Mouse (Mus musculus): ENCODE data around the gene R3hdm4. TPM values are rescaled to one million over a fixed set of nuclear protein-coding genes. Genes with fewer than 3 reads are reported as not detected.

R3hdm4 gene
- total and polyA plus RNA-seq, 2 experiments from 2014 or later = 133 to 267 TPM

DNA sequence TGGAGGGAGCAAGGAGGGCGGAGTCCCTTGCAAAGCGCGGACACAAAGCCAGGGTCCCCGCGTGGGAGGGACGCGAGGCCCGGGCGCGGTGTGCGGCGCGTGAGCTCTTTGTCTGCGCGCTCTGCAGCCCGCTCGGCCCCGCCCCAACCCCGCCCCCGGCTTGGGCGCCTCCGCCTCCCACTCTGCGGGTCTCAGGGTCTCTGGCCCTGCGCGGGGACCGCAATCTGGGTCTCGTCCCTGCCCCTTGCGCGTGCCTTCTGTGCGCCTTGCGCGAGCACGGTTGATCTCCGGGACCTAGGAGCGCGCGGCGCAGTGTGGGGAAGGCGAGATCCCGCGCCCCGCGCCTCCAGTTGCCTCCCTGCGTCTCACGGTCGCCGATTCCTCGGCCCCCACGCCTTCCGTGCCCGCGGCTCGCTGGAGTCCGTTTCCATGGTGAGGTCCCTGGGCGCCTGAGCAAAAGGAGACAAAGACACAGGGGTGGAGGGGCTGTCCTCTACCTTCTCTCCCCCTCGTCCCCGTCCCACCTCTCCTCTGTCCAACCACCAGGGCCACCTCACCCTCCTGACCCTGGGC is 46.6 kb downstream of the R3hdm4 start, which contains the start of the genes Prtn3 and Plppr3:
TSS of gene Prtn3 (plus strand) at position 187 of the 573 bp plus-strand sequence.
TSS of gene Plppr3 (minus strand) at position 345 of the 573 bp plus-strand sequence.
- under 1% methylated on average over 41 of the region's 57 CpGs for WGBS
- ATAC-seq = peak; percentile 88

DNA sequence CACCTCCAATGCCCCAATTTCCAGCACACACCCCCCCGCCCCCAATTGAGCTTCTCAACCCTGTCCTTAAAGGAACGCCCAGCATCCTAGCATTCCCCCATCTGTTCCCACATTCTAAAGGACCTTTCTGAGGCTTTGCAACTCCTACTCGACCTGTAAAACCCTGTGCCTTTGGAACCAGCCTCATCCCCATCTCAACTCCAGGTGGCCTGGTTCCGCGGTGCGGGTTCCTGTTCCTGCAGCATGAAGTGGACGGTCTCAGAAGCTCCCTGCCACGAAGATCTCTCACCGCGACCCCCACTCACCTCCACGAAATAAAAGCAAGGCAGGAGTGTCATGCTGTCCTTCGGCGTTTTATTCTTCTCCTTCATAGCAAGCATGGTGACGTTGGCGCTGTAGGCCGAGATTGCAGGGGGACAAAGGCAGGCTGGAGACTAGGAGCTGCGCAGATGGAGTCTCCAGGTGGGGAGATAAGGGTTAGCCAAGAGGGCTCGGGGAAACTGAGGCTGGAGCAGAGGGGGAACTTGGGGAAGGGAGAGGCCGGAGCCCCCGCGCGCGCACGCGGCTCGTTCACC is 47.2 kb downstream of the R3hdm4 start:
- ATAC-seq = no peak; the same call in 1 of the 2 replicates
- Histone ChIP-seq H3K27me3 (ENCODE audit: insufficient read depth, low read length) (no peaks in the 10 kb centered on the region), H3K9me3 (ENCODE audit: low read length) (no peaks in the 10 kb centered on the region), H3K27ac (peak overlapping the region; percentile 94), H3K4me2 (ENCODE audit: low read depth, low read length) (peak overlapping the region; percentile 85), H3K4me3 (ENCODE audit: low read length) (peak overlapping the region; percentile 59), H3K4me1 (ENCODE audit: insufficient read depth, low read length) (peaks cover 6% of the 10 kb centered on the region; the same call in 1 of the 2 replicates), H3K36me3 (ENCODE audit: insufficient read depth, low read length) (0 out of 2 replicates have a peak, but pooled peaks cover 4% of the 10 kb centered on the region), H3K9ac (replicated peaks; ENCODE audit: low read length) (peak overlapping the region; percentile 87)
- DNase-seq (ENCODE audit: low spot score) = peak; percentile 32
- WGBS = under 1% methylated on average over 24 of the region's 26 CpGs
- TF ChIP-seq CTCF (IDR thresholded peaks at IDR 0.05; ENCODE audit: low read depth) = no peak

More for the DNA sequence above, 46.6 kb downstream of the R3hdm4 start, which contains the start of the genes Prtn3 and Plppr3:
- H3K9me3 ChIP-seq (ENCODE audit: low read length) = no peaks in the 10 kb centered on the region
- H3K27me3 ChIP-seq (ENCODE audit: insufficient read depth, low read length) = no peaks in the 10 kb centered on the region
- 0 out of 2 replicates have a peak, but pooled peaks cover 1% of the 10 kb centered on the region for H3K36me3 ChIP-seq (ENCODE audit: insufficient read depth, low read length)
- H3K4me3 ChIP-seq (ENCODE audit: low read length) = peak within 1 kb of the TSS; percentile 59
- peak within 1 kb of the TSS; percentile 85 for H3K4me2 ChIP-seq (ENCODE audit: low read depth, low read length)
- DNase-seq (ENCODE audit: low spot score) = peak; percentile 93
- peak within 1 kb of the TSS; percentile 87 for H3K9ac ChIP-seq (replicated peaks; ENCODE audit: low read length)
- no peak for TF ChIP-seq CTCF (IDR thresholded peaks at IDR 0.05; ENCODE audit: low read depth)
- peaks cover 6% of the 10 kb centered on the region; the same call in 1 of the 2 replicates for H3K4me1 ChIP-seq (ENCODE audit: insufficient read depth, low read length)
- H3K27ac ChIP-seq = peak within 1 kb of the TSS; percentile 94

GRCm38 (mm10) chr10:79873313-79873712 is 47.7 kb downstream of the R3hdm4 start:
- peaks cover 6% of the 10 kb centered on the region; the same call in 1 of the 2 replicates for H3K4me1 ChIP-seq (ENCODE audit: insufficient read depth, low read length)
- H3K36me3 ChIP-seq (ENCODE audit: insufficient read depth, low read length) = 0 out of 2 replicates have a peak, but pooled peaks cover 4% of the 10 kb centered on the region
- H3K9me3 ChIP-seq (ENCODE audit: low read length) = no peaks in the 10 kb centered on the region
- H3K27me3 ChIP-seq (ENCODE audit: insufficient read depth, low read length) = no peaks in the 10 kb centered on the region
- H3K4me2 ChIP-seq (ENCODE audit: low read depth, low read length) = peak overlapping the region; percentile 85
- 0 out of 2 replicates have a peak, but pooled peaks have one; percentile 14 for ATAC-seq
- 2% methylated on average over 6 of the region's 6 CpGs for WGBS
- peak overlapping the region; percentile 59 for H3K4me3 ChIP-seq (ENCODE audit: low read length)
- peak overlapping the region; percentile 87 for H3K9ac ChIP-seq (replicated peaks; ENCODE audit: low read length)
- peak overlapping the region; percentile 94 for H3K27ac ChIP-seq
- DNase-seq (ENCODE audit: low spot score) = peak; percentile 50
- TF ChIP-seq CTCF (IDR thresholded peaks at IDR 0.05; ENCODE audit: low read depth) = no peak

GRCm38 (mm10) chr10:79872862-79873261 is 48.1 kb downstream of the R3hdm4 start:
- peak overlapping the region; percentile 94 for H3K27ac ChIP-seq
- peak overlapping the region; percentile 59 for H3K4me3 ChIP-seq (ENCODE audit: low read length)
- ATAC-seq = no peak
- 0 out of 2 replicates have a peak, but pooled peaks cover 4% of the 10 kb centered on the region for H3K36me3 ChIP-seq (ENCODE audit: insufficient read depth, low read length)
- TF ChIP-seq CTCF (IDR thresholded peaks at IDR 0.05; ENCODE audit: low read depth) = no peak
- H3K4me2 ChIP-seq (ENCODE audit: low read depth, low read length) = peak overlapping the region; percentile 85
- DNase-seq (ENCODE audit: low spot score) = no peak
- no peaks in the 10 kb centered on the region for H3K27me3 ChIP-seq (ENCODE audit: insufficient read depth, low read length)
- H3K4me1 ChIP-seq (ENCODE audit: insufficient read depth, low read length) = peaks cover 6% of the 10 kb centered on the region; the same call in 1 of the 2 replicates
- 37% methylated on average over 3 of the region's 3 CpGs for WGBS
- no peaks in the 10 kb centered on the region for H3K9me3 ChIP-seq (ENCODE audit: low read length)
- H3K9ac ChIP-seq (replicated peaks; ENCODE audit: low read length) = peak overlapping the region; percentile 87

GRCm38 (mm10) chr10:79871845-79872244 is 49.2 kb downstream of the R3hdm4 start:
- no peak for TF ChIP-seq CTCF (IDR thresholded peaks at IDR 0.05; ENCODE audit: low read depth)
- H3K4me2 ChIP-seq (ENCODE audit: low read depth, low read length) = peak overlapping the region; percentile 85
- 0 out of 2 replicates have a peak, but pooled peaks cover 4% of the 10 kb centered on the region for H3K36me3 ChIP-seq (ENCODE audit: insufficient read depth, low read length)
- H3K27me3 ChIP-seq (ENCODE audit: insufficient read depth, low read length) = no peaks in the 10 kb centered on the region
- WGBS = 75% methylated on average over 8 of the region's 8 CpGs
- H3K4me3 ChIP-seq (ENCODE audit: low read length) = no peak overlapping the region; the same call in 1 of the 2 replicates
- ATAC-seq (no peak), DNase-seq (ENCODE audit: low spot score) (no peak)
- H3K9me3 ChIP-seq (ENCODE audit: low read length) = no peaks in the 10 kb centered on the region
- peaks cover 6% of the 10 kb centered on the region; the same call in 1 of the 2 replicates for H3K4me1 ChIP-seq (ENCODE audit: insufficient read depth, low read length)
- no peak overlapping the region for H3K9ac ChIP-seq (replicated peaks; ENCODE audit: low read length)
- H3K27ac ChIP-seq = no peak overlapping the region

- no peak for ATAC-seq
- H3K27ac ChIP-seq = no peak overlapping the region
- H3K9me3 ChIP-seq (ENCODE audit: low read length) = no peaks in the 10 kb centered on the region
- peaks cover 41% of the 10 kb centered on the region for H3K36me3 ChIP-seq (ENCODE audit: insufficient read depth, low read length)
- no peak overlapping the region for H3K4me3 ChIP-seq (ENCODE audit: low read length)
- H3K4me2 ChIP-seq (ENCODE audit: low read depth, low read length) = no peak overlapping the region
- 75% methylated on average over 11 of the region's 11 CpGs for WGBS
- TF ChIP-seq CTCF (IDR thresholded peaks at IDR 0.05; ENCODE audit: low read depth) = no peak
- H3K27me3 ChIP-seq (ENCODE audit: insufficient read depth, low read length) = no peaks in the 10 kb centered on the region
- H3K4me1 ChIP-seq (ENCODE audit: insufficient read depth, low read length) = no peaks in the 10 kb centered on the region
- no peak for DNase-seq (ENCODE audit: low spot score)
- H3K9ac ChIP-seq (replicated peaks; ENCODE audit: low read length) = no peak overlapping the region
Observed at GRCm38 (mm10) chr10:79866601-79867000, 54.4 kb downstream of the R3hdm4 start.

Data from hindbrain, postnatal 0 days (tissue).